Mouse (Mus musculus) ES-CJ7 (cell line): ENCODE measurements around the gene Tshz2.
A peak's percentile ranks its signal among the peaks of the same experiment; 100 is the strongest.

Experiments
- DNase-seq: peaks from one replicate; pipeline ENCODE4 v3.0.0; 2011; ENCODE audit warnings: low read depth, low spot score

Tshz2 gene

DNA sequence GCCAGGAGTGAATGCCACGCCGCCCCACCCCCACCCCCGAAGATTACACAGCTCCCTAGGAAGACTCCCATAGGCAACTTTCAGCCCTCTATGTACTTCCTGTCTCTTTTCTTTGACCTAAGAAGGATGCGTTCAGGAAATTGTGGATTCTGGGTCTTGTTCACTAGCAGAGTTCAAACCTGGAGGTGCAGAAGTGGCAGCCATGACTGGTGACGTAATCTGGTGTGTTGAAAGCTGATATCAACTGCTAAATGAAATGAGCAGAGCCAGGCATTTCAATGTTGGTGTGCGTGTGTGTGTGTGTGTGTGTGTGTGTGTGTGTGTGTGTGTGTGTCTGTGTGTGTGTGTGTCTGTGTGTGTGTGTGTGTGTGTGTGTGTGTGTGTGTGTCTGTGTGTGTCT is 302.8 kb downstream of the Tshz2 start:
- DNase-seq = no peak

- DNase-seq = no peak
Observed at GRCm38 (mm10) chr2:169940297-169941142, 307.7 kb downstream of the Tshz2 start.

GRCm38 (mm10) chr2:169943727-169944126 is 310.9 kb downstream of the Tshz2 start:
- no peak for DNase-seq

DNA sequence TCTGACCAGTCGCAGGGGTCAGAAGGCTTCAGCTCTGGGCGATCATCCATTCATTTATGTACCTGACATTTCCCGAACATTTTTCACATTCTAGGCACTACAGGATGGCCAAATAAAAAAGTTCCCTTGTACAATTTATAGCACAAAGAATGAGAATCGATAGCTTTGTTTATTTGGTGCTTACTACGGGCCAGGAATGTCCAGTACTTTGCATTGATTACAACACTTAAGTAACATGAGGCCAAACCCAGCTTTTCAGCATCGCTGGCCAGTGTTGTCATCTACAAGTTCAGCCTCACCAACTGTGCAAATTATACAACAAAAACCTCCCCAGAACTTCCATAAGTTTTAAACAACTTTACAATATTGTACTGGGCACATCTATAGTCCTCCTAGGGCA is 315.3 kb downstream of the Tshz2 start:
- DNase-seq = no peak

GRCm38 (mm10) chr2:169951041-169951440 is 318.2 kb downstream of the Tshz2 start:
- no peak for DNase-seq

- no peak for DNase-seq
Observed at GRCm38 (mm10) chr2:169952981-169953380, 320.2 kb downstream of the Tshz2 start.

- peak; percentile 84 for DNase-seq
Observed at GRCm38 (mm10) chr2:169958736-169959573, 326.1 kb downstream of the Tshz2 start.

DNA sequence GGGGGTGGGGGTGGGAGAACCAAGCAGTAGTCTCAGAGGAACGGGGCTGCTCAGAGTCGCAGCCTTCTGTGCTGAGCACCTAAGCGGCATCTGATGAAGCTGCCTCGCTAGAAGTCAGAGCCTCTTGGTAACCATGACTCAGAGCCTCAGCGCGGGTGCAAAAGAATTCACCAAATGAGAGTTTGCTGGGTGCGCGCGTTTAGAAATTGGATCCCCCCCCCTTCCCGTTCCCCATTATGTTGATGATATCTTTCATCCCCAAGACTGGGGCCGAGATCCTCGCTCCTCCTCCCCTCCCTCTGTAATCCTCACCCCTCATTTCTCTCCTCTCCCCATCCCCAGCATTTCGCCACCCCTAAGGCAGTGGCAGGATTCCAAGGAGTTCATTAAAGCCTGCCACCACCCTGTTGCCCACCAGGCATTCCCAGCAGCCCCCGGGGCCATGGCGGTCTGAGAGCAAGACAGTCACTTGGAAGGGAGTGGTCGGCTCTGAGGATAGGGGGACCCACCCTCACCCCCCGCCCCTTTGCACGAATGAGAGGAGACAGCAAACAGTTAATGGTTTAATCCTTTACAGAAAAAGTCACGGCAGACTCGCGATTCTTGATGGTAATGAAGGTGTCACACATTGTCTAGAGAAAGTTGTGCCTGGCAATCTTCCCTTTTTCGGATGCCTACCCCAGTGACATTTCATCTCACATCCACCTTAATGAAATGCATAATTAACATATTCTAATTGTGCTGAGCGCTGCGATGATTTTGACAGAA is 328.8 kb downstream of the Tshz2 start:
- peak; percentile 47 for DNase-seq

DNA sequence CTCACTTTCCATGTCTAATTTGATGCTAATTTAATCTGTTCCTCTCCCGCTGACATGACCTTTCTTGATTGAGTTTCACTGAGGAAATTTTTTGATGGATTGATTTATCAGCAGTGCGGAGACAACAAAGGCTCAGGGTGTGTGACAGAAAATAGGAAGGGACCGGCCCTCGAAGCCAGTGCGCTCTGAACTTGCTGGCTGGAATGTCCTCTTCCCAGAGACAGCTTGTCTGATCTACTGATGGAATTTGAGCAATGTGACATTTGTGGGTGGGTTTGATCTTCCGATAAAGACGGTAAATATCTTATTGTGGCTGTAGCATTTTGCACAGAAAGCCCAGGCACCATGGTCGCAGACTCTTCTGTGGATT is 329.4 kb downstream of the Tshz2 start:
- DNase-seq = peak; percentile 46

DNA sequence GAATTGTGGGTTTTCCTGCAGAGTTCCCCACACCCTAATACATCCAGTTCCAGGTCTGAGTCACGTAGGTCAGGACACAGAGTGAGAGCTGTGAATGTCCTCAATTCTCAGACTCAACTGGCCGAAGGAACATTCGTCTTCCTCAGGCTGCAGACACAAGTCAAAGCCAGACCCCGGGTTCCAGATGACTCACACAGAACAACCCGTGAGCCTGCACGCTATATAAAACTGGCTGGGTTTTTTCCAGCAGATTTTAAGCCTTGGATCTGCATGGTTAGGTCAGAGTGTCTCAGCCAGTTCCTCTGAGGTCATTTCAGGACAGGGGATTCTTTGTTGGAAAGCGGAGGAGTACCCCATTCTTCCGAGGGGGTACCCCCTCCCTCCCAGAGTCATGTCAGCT is 330.0 kb downstream of the Tshz2 start:
- no peak for DNase-seq

DNA sequence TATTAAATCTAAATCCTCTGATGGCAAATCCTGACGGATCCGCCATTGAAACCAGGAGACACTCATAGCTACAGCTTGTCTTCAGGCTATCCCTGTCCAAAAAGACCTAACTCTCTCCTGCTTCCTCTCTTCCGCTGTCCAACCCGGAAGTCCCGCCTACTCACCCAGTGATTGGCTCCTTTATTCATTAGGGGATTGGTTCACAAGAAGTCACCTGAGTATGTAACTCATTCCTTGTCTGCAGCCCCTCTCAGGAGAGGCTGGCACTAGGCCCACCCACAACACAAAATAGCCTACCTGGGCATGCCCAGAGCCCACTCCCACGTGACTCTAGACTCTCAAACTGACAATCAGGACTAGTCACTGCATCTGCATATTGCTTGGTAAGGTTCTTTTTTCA is 337.7 kb downstream of the Tshz2 start:
- peak; percentile 48 for DNase-seq

- no peak for DNase-seq
Observed at GRCm38 (mm10) chr2:169982925-169983324, 350.1 kb downstream of the Tshz2 start.

DNA sequence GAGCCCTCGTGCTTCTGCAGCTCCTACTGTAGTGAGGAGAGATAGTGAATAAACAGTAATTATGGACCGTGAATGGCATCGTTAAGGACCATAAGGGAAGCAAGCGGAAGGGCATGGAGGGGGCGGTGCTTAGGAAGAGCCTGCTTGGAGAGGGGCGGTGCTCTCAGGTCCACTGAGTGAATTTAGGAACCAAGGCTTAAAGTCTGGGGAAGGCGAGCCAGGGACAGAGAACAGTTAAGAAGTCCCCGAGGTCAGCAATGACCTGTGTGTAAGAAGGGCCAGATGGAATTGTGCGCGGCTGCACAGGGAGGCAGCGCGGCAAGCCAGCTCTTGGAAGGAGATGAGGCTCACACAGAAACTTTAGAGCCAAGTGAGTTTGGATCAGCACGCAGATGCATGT is 354.4 kb downstream of the Tshz2 start:
- no peak for DNase-seq

- no peak for DNase-seq
Observed at GRCm38 (mm10) chr2:169989186-169989585, 356.4 kb downstream of the Tshz2 start.

DNA sequence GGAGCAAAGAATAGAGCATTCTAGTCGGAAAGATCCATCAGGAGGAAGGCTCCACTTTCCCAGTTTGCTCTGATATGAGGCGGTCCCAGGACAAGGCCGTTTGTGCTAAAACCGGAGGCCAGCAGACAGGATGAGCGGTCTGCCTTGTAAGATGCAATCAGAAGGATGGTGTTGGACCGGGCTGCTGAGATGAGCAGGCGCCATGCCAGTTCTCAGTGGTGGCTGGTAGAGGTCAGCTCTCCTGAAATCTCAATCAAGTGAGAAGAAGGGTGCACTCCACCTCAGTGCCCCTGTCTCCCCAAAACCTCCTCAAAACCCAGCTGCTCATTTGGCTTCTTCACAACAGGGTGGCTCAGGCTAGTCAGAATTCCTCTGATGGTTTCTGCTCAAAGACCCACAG is 358.2 kb downstream of the Tshz2 start:
- no peak for DNase-seq

- no peak for DNase-seq
Observed at GRCm38 (mm10) chr2:169995987-169996386, 363.2 kb downstream of the Tshz2 start.

- no peak for DNase-seq
Observed at GRCm38 (mm10) chr2:169996501-169997237, 363.9 kb downstream of the Tshz2 start.

DNA sequence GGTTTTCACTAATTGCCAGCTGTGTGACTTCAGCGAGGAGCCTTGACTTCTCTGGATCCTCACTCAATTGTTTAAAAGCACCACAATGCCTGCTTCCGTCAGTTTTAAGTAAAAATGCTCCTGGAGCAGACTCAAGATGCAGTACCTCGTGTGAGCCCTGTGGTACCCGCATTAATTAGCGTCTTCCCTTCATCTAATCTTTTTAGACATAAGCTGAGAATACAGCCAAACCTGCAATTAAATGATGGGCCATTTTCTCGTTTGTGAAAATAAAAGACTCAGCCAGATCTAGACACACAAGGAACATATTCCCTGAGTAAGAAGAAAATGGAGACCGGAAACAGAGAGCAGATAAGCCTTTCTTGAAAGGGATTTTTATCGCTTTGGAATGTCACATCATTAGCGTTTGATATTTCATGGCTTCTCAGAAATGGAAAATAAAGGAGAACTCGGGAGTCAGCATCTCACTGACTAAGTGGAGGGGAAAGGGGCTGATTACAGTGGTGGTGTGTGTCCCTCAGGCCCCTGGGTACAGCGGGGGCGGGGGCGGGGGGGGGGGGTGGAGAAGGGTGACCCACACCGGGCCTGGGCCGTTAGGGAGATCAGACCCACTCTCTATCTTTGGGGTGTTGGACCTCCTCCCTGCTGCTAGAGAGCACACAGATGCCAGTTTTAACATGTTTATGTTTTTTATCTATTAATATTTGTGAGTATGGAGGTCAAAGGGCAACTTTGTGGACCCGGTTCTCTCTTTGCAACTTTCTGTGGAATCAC is 364.6 kb downstream of the Tshz2 start:
- no peak for DNase-seq

- DNase-seq = no peak
Observed at GRCm38 (mm10) chr2:169998878-169999337, 366.1 kb downstream of the Tshz2 start.
